Mouse (Mus musculus) brain, embryonic 14.5 days (tissue): ENCODE measurements at regions not wholly inside any gene's neighbourhood (a gene's known extent, or its start where the extent isn't known, plus 50 kb on each side); places are given as distances from the start of the nearest gene placed in this dataset.

Experiments used
- CTCF ChIP-seq: fragments of 200-500 bp; IDR thresholded peaks from 2 replicates; pipeline ENCODE4 v1.5.1; 2012; ENCODE audit warnings: inconsistent platforms, mild to moderate bottlenecking, moderate library complexity, borderline replicate concordance; ENCODE audit not compliant: insufficient read depth, insufficient read length; ENCODE audit errors: extremely low read depth
- POLR2A ChIP-seq: fragments of 200-500 bp; IDR thresholded peaks from 2 replicates; pipeline ENCODE4 v1.6.1; 2012; ENCODE audit warnings: mild to moderate bottlenecking, inconsistent platforms, borderline replicate concordance; ENCODE audit not compliant: poor library complexity, insufficient read depth, insufficient read length, severe bottlenecking; ENCODE audit errors: extremely low read depth

DNA sequence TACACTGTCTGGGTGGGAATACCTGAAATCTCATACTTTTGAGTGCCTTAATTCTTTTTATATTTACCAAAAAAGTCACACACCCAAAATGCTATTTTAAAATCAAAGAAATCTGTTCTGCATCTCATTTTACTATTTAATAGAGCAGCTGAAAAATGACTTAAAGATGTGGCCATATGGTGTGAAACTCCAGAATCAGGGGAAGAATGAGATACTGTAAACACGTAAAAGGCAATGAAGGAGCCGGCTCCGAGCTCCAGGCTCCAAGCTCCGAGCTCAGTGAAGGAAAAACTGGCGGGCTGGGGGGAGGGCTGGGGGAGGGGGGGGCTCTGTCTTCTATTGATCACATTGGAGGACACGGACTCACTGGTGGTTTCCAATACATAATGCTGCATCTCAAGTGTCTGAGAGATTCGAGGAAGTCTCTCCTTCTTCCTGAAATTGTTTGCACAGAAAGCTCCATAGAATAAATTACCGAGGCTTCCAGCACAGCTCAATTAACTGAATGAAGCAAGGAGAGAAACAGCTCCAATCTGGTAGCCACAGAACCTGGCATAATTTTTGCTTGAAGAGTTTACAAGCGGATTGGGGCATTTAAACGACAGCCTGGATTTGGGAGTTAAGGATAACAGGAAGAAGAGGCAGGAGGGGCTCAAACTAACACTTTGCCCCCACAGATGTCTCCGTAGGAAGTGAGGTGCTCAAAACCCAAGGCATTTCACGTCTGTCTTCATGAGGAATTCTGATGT, 112.2 kb upstream of the 1700066M21Rik start:
- TF ChIP-seq CTCF = no peak
- TF ChIP-seq POLR2A = no peak
